Mouse (Mus musculus) kidney, adult 2 months (tissue): ENCODE results near the gene Cdk15.

Experiments
- CTCF ChIP-seq: fragments of 200-500 bp; conservative IDR thresholded peaks from 2 replicates; pipeline ENCODE4 v1.5.1; 2011; ENCODE audit warnings: low read depth, mild to moderate bottlenecking, control low read depth, low read length, moderate library complexity, mixed read lengths; ENCODE audit not compliant: insufficient read depth, insufficient read length
- POLR2A ChIP-seq: fragments of 200-500 bp; IDR thresholded peaks from one replicate; pipeline ENCODE4 v1.6.1; 2011; ENCODE audit warnings: low read depth, low read length, control low read depth

DNA sequence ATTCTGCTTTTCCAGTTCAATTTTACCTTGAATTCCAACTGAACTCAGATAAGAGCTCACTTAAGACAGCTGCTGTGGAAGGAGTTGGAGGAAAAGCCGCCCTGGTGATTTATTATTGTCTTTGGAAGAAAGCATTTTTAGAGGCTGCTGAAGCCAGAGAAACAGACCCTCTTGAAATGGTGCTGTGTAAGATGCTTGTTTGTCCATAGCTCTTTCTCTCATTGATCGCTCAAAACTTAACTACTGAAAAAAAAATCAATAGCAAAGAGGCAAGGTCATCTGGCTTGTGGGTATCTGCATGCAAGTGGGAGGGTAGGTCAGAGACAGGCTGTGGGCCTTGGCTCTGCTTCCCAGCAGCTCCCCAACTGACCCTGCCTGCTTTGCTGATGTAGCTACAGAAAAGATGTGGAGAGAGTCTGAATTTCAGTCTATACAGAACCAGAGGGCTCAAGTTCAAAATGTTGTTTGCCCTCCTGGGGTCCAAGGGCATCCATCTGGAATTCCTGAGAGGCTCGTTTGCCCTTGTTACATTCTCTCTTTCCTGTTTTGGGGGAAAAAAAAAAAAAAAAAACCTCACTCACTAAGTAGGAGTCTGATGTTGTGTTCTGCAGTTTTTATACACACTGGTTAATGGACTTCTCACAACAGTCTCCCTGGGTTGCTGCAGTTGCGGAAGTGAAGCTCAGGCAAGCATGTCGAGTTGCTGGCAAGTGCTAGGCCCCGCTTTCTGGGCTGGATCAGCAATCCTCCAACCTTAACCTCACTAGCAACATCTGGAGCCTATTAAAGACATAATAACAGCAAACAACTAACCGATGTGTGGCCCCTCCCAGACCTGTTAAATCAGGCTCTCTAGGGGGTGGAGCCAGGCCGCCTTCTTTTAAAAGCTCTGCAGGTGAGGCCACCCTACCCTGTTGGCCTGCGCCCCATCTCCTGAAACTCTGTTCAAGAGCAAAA lies 65.5 kb downstream of the Cdk15 start:
- TF ChIP-seq CTCF: no peak
- TF ChIP-seq POLR2A: no peak
